In the genomic region with DNA sequence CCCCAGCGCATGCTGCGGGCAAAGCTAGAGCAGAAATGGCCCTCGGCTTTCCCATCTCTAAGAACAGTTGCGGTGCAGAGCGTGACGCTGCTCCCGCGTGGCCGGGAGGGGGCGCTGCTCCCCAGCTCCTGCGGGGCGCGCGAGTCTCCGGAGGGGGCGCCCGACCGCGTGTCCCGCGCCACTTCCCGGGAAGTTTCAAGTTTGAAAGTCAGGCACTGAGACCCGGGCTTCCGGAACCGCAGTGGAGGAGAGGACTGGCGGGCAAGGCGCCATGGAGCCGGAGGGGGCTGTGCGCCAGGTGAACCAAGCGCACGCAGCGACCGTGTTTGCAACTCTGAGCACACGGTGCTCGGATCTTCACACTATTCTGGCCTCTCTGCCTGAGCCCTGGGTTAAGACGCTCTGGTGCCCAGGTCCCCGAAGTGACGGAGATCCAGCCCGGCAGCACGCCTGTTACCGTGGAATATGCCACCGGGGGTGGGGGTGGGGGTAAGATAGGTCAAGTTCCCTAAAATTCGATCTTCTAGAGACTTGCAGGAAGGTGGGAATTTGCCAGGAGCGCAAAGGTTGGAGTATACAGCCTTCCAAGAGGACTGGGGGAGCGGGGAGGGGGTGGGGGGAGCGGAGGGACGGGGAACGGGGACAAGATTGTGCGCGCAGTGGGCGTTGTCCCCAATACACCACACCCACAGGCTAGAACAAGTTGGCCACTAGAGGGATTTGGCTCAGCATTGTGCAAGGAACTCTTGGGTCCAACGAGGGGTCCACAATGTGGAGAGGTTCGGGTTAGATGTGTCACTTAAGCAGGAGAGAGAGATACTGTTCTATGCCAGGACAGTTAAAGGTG, we compare ENCODE assay signal across 8 mouse cellular contexts. TPM values are rescaled to one million over a fixed set of nuclear protein-coding genes. Genes with fewer than 3 reads are reported as not detected.
DNase-seq lines count a peak whose midpoint lies in the region; ATAC-seq and TF ChIP-seq lines count a peak whose summit lies in the region.

Pkn3 (plus strand) TSS at position 183 of the 847 bp plus-strand sequence.

- H3K9me3 ChIP-seq in embryonic facial prominence, embryonic 12.5 days, result no peaks in the 10 kb centered on the region

- H3K27me3 ChIP-seq in embryonic facial prominence, embryonic 12.5 days, result no peaks in the 10 kb centered on the region
- no peaks in the 10 kb centered on the region for H3K27me3 ChIP-seq in heart, adult 2 months (ENCODE audit: control insufficient read depth, insufficient read depth, low read length)
- no peaks in the 10 kb centered on the region for H3K27me3 ChIP-seq in kidney, adult 2 months (replicated peaks; ENCODE audit: control insufficient read depth, insufficient read depth, low read length)
- no peaks in the 10 kb centered on the region for H3K27me3 ChIP-seq in liver, adult 2 months (ENCODE audit: control insufficient read depth, insufficient read depth, low read length)

- 0 out of 2 replicates have a peak, but pooled peaks have one; percentile 32 for TF ChIP-seq POLR2A in heart, adult 2 months (IDR thresholded peaks at IDR 0.05; ENCODE audit: insufficient read depth, low read depth, low read length)
- TF ChIP-seq POLR2A in kidney, adult 2 months (IDR thresholded peaks at IDR 0.05; ENCODE audit: low read depth, low read length), result no peak
- TF ChIP-seq POLR2A in liver, adult 2 months (IDR thresholded peaks at IDR 0.05; ENCODE audit: extremely low read depth, insufficient read depth, low read length), result no peak

- under 1% methylated on average over 53 of the region's 53 CpGs for WGBS in embryonic facial prominence, embryonic 12.5 days
- under 1% methylated on average over 53 of the region's 53 CpGs for WGBS in heart, adult 2 months
- 2% methylated on average over 53 of the region's 53 CpGs for WGBS in kidney, adult 2 months
- under 1% methylated on average over 53 of the region's 53 CpGs for WGBS in liver, adult 2 months

- H3K4me1 ChIP-seq in embryonic facial prominence, embryonic 12.5 days, result peaks cover 10% of the 10 kb centered on the region
- H3K4me1 ChIP-seq in heart, adult 2 months (ENCODE audit: control insufficient read depth, insufficient read depth, low read length), result peaks cover 5% of the 10 kb centered on the region
- H3K4me1 ChIP-seq in kidney, adult 2 months (ENCODE audit: control insufficient read depth, insufficient read depth, low read length), result no peaks in the 10 kb centered on the region; the same call in 1 of the 2 replicates
- H3K4me1 ChIP-seq in liver, adult 2 months (ENCODE audit: control insufficient read depth, insufficient read depth, low read length), result no peaks in the 10 kb centered on the region

- peaks cover 13% of the 10 kb centered on the region for H3K36me3 ChIP-seq in embryonic facial prominence, embryonic 12.5 days
- no peaks in the 10 kb centered on the region for H3K36me3 ChIP-seq in heart, adult 2 months (ENCODE audit: control insufficient read depth, insufficient read depth, low read length)
- no peaks in the 10 kb centered on the region for H3K36me3 ChIP-seq in kidney, adult 2 months (ENCODE audit: control insufficient read depth, insufficient read depth, low read length)
- no peaks in the 10 kb centered on the region for H3K36me3 ChIP-seq in liver, adult 2 months (ENCODE audit: control insufficient read depth, insufficient read depth, low read length)

- H3K4me2 ChIP-seq in embryonic facial prominence, embryonic 12.5 days (replicated peaks), result peak within 1 kb of the TSS; percentile 94

- H3K4me3 ChIP-seq in embryonic facial prominence, embryonic 12.5 days, result peak within 1 kb of the TSS; percentile 54
- peak within 1 kb of the TSS; percentile 67 for H3K4me3 ChIP-seq in heart, adult 2 months
- H3K4me3 ChIP-seq in kidney, adult 2 months (ENCODE audit: insufficient read depth, low read depth, low read length), result peak within 1 kb of the TSS; percentile 40
- H3K4me3 ChIP-seq in liver, adult 2 months (ENCODE audit: insufficient read depth, low read depth, low read length), result peak within 1 kb of the TSS; percentile 75

- intact Hi-C loops in heart, adult 2 months (cut with DNase I), result loop anchor here (1.0 kb wide), 1 partner anchor 16 kb away; the partner anchor contains the start of gene Zdhhc12

- peak within 1 kb of the TSS; percentile 85 for H3K27ac ChIP-seq in embryonic facial prominence, embryonic 12.5 days
- H3K27ac ChIP-seq in heart, adult 2 months, result peak within 1 kb of the TSS; percentile 91
- H3K27ac ChIP-seq in kidney, adult 2 months (ENCODE audit: insufficient read depth, low read depth, low read length), result peak within 1 kb of the TSS; percentile 29; the same call in 1 of the 2 replicates
- no peak within 1 kb of the TSS for H3K27ac ChIP-seq in liver, adult 2 months (replicated peaks; ENCODE audit: insufficient read depth, low read depth, low read length)

- peak; percentile 65 for TF ChIP-seq CTCF in heart, adult 2 months (IDR thresholded peaks at IDR 0.05)
- TF ChIP-seq CTCF in kidney, adult 2 months (conservative IDR thresholded peaks at IDR 0.05; ENCODE audit: insufficient read depth, insufficient read length, low read depth, low read length), result peak; percentile 96
- TF ChIP-seq CTCF in liver, adult 2 months (IDR thresholded peaks at IDR 0.05; ENCODE audit: low read depth, low read length), result peak; percentile 95

- ATAC-seq in embryonic facial prominence, embryonic 12.5 days (ENCODE audit: insufficient number of reproducible peaks, insufficient read depth, low FRiP score, low TSS enrichment), result peak; percentile 70

- peak within 1 kb of the TSS; percentile 52 for H3K9ac ChIP-seq in embryonic facial prominence, embryonic 12.5 days
- H3K9ac ChIP-seq in heart, adult 2 months (ENCODE audit: low read depth, low read length), result peak within 1 kb of the TSS; percentile 55
- peak within 1 kb of the TSS; percentile 73 for H3K9ac ChIP-seq in liver, adult 2 months (ENCODE audit: low read depth, low read length)

- peak; percentile 89 for DNase-seq in A20 (ENCODE audit: low read depth, low spot score)
- DNase-seq in adrenal gland, postnatal 36 days, result peak; percentile 91 to 94
- DNase-seq in heart, adult 2 months, result peak; percentile 88 to 93
- peak; percentile 88 for DNase-seq in kidney, adult 2 months
- peak; percentile 48 for DNase-seq in liver, adult 2 months (ENCODE audit: extremely low read depth, low read depth, low spot score)
- peak; percentile 62 to 76 for DNase-seq in monocyte, adult 2 months (ENCODE audit: low read depth in 1 of 2, low spot score in 2 of 2)
- peak; percentile 65 to 82 for DNase-seq in spleen, postnatal 14 days (ENCODE audit: low spot score in 2 of 2)

- peak; percentile 27; the same call in 1 of the 2 replicates for TF ChIP-seq EP300 in heart, adult 2 months (IDR thresholded peaks at IDR 0.05; ENCODE audit: insufficient read depth, low read depth, low read length)

- no peaks in the 10 kb centered on the region for H3K79me2 ChIP-seq in heart, adult 2 months (replicated peaks; ENCODE audit: control insufficient read depth, insufficient read depth, low read length)
- H3K79me2 ChIP-seq in liver, adult 2 months (ENCODE audit: control insufficient read depth, insufficient read depth, low read length), result no peaks in the 10 kb centered on the region

RNA-seq across cellular contexts. Expression of gene Pkn3, which starts in this region (rescaled TPM):
- 1 to 10 TPM; 5.5 to 6.3 TPM for total RNA-seq in adrenal gland, postnatal 36 days (2021)
- 9.3 and 11.6 TPM in 2 replicates for polyA plus RNA-seq in embryonic facial prominence, embryonic 12.5 days (2016; fragmentation: Nextera tagmentation; extraction: Ambion mirVana)
- 10 to 100 TPM in 1 of 2 experiments, 1 to 10 TPM in 1; 8.8 to 10.4 TPM for total RNA-seq in heart, adult 2 months (2021)
- 13.6 and 15.0 TPM in 2 replicates for polyA plus RNA-seq in heart, adult 2 months (2012; rRNA removed)
- polyA plus RNA-seq in kidney, adult 2 months (2012; rRNA removed), result 4.7 and 4.8 TPM in 2 replicates
- 0.40 and 0.74 TPM in 2 replicates for total RNA-seq in liver, adult 2 months (2014; rRNA removed)
- 0.96 and 1.5 TPM in 2 replicates for polyA plus RNA-seq in liver, adult 2 months (2012; rRNA removed)
